Mouse (Mus musculus) erythroid progenitor cell, adult 5-6 weeks (primary cell): ENCODE data around the gene Olfr1307. TPM values are rescaled to one million over a fixed set of nuclear protein-coding genes. Genes with fewer than 3 reads are reported as not detected.

Experiments used
- ATAC-seq: replicated peaks from 2 replicates; pipeline ENCODE4 v1.8.0; 2016; ENCODE audit warnings: moderate number of reproducible peaks, mild to moderate bottlenecking, moderate TSS enrichment, inconsistent platforms; ENCODE audit not compliant: poor library complexity, low FRiP score, severe bottlenecking
- total RNA-seq, 2 experiments: library from RNA; stranded (forward) in 1 of 2; stranded (reverse) in 1 of 2; fragments of 150-400 nt in 1 of 2; fragments of 186-747, 209-891 nt in 1 of 2; gene quantifications; 2 replicates each; pipeline versions ENCODE4 v1.2.3 to v1.2.4; 2015 to 2017; ENCODE audit warnings: low replicate concordance in 2 of 2

Gene Olfr1307
- total RNA-seq (2015; ENCODE audit: low replicate concordance) (under 0.01 TPM in 1 of 2 replicates, not detected in the other), total RNA-seq (2017; ENCODE audit: low replicate concordance) (under 0.01 TPM in 1 of 2 replicates, not detected in the other)

DNA sequence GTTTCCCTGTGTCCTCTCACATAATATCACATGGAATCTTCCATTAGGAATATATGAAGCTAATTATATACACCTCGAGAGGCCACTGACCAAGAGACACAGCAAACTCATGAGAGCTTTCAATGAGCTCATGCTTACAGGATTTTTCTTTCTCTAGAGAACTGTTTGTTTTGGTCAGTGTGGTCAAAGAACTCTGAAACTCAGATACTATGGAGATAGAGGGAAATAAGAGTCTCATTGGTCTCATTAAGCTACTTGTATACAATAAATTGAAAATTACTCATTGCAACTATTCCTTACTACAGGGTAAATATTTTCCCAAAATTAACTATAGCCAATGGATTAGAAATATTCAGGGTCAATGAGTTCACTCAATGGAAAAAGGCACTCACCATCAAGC lies at the start of gene Olfr1307:
Olfr1307 (minus strand) TSS at position 101 of the 400 bp plus-strand sequence.
- ATAC-seq, result no peak

DNA sequence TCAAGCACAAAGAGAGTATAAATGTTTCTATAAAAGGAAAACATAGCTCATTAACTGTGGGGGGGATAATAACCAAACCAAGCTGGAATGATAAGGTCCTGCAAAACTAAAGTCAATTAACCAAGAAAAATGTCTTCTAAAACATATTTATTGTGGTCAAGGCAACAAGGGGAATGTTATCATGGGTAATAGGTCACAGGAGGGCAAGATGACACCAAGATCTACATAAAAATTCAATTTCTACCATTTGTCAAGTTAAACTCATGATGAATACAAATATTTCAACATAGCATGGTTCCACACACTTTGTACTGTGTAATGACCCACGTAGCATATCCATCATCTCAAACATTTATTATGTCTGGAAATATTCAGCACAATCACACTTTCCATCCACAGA lies 40.9 kb upstream of the Olfr1307 start, which contains the start of gene Olfr1309:
Olfr1309 (minus strand) TSS at position 101 of the 400 bp plus-strand sequence.
- ATAC-seq, result no peak

DNA sequence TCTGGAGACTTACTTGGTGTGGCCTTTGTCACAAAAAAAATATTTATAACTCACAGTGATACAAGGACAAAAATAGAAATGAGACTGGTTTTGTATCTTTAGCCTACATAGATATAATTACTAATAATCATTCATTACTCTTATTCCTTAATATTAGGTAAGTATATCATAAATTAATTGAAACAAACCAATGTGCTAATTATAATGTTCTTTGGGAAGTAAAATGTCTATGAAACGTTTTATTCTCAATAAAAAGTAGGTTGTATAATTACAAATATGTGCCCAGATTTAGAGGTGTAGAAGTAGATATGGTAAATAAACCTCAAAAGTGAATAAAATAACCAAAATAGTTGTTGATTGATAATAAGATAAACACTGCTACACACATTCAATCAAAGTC lies 15.6 kb upstream of the Olfr1307 start, which contains the start of gene Olfr1308:
Olfr1308 (minus strand) TSS at position 101 of the 400 bp plus-strand sequence.
- ATAC-seq, result no peak

GRCm38 (mm10) chr2:111916171-111916570 lies 33.1 kb downstream of the Olfr1307 start, which contains the start of gene Olfr1306:
Gene Olfr1306, minus strand, starts transcription at chr2:111916271.
- no peak for ATAC-seq

Other genes starting within 250 kb of the Olfr1307 start
- not detected in 2 replicates for gene Olfr1301, start 198.4 kb downstream of the Olfr1307 start, total RNA-seq (2015; ENCODE audit: low replicate concordance)
- not detected in 2 replicates for gene Olfr1301, start 198.4 kb downstream of the Olfr1307 start, total RNA-seq (2017; ENCODE audit: low replicate concordance)
- not detected in 2 replicates for gene Olfr1302, start 172.0 kb downstream of the Olfr1307 start, total RNA-seq (2015; ENCODE audit: low replicate concordance)
- not detected in 2 replicates for gene Olfr1302, start 172.0 kb downstream of the Olfr1307 start, total RNA-seq (2017; ENCODE audit: low replicate concordance)
- not detected in 2 replicates for gene Olfr1303, start 129.1 kb downstream of the Olfr1307 start, total RNA-seq (2015; ENCODE audit: low replicate concordance)
- gene Olfr1303, start 129.1 kb downstream of the Olfr1307 start, total RNA-seq (2017; ENCODE audit: low replicate concordance), result not detected in 2 replicates
- gene Olfr1305, start 72.3 kb downstream of the Olfr1307 start, total RNA-seq (2015; ENCODE audit: low replicate concordance), result not detected in 2 replicates
- gene Olfr1305, start 72.3 kb downstream of the Olfr1307 start, total RNA-seq (2017; ENCODE audit: low replicate concordance), result not detected in 2 replicates
- not detected in 2 replicates for gene Olfr1306, start 33.2 kb downstream of the Olfr1307 start, total RNA-seq (2015; ENCODE audit: low replicate concordance)
- not detected in 2 replicates for gene Olfr1306, start 33.2 kb downstream of the Olfr1307 start, total RNA-seq (2017; ENCODE audit: low replicate concordance)
- gene Olfr1308, start 15.5 kb upstream of the Olfr1307 start, total RNA-seq (2015; ENCODE audit: low replicate concordance), result not detected in 2 replicates
- gene Olfr1308, start 15.5 kb upstream of the Olfr1307 start, total RNA-seq (2017; ENCODE audit: low replicate concordance), result not detected in 2 replicates
- gene Olfr1309, start 40.8 kb upstream of the Olfr1307 start, total RNA-seq (2015; ENCODE audit: low replicate concordance), result not detected in 2 replicates
- not detected in 2 replicates for gene Olfr1309, start 40.8 kb upstream of the Olfr1307 start, total RNA-seq (2017; ENCODE audit: low replicate concordance)
- gene Olfr1310, start 63.3 kb upstream of the Olfr1307 start, total RNA-seq (2015; ENCODE audit: low replicate concordance), result not detected in 2 replicates
- not detected in 2 replicates for gene Olfr1310, start 63.3 kb upstream of the Olfr1307 start, total RNA-seq (2017; ENCODE audit: low replicate concordance)
- gene Olfr1311, start 75.0 kb upstream of the Olfr1307 start, total RNA-seq (2015; ENCODE audit: low replicate concordance), result not detected in 2 replicates
- gene Olfr1311, start 75.0 kb upstream of the Olfr1307 start, total RNA-seq (2017; ENCODE audit: low replicate concordance), result not detected in 2 replicates
- gene Olfr1312, start 100.8 kb upstream of the Olfr1307 start, total RNA-seq (2015; ENCODE audit: low replicate concordance), result not detected in 2 replicates
- not detected in 2 replicates for gene Olfr1312, start 100.8 kb upstream of the Olfr1307 start, total RNA-seq (2017; ENCODE audit: low replicate concordance)
- not detected in 2 replicates for gene Olfr1313, start 128.4 kb upstream of the Olfr1307 start, total RNA-seq (2015; ENCODE audit: low replicate concordance)
- not detected in 2 replicates for gene Olfr1313, start 128.4 kb upstream of the Olfr1307 start, total RNA-seq (2017; ENCODE audit: low replicate concordance)
- gene Olfr1314, start 147.3 kb upstream of the Olfr1307 start, total RNA-seq (2015; ENCODE audit: low replicate concordance), result not detected in 2 replicates
- not detected in 2 replicates for gene Olfr1314, start 147.3 kb upstream of the Olfr1307 start, total RNA-seq (2017; ENCODE audit: low replicate concordance)
- gene Olfr1315-ps1, start 166.0 kb upstream of the Olfr1307 start, total RNA-seq (2015; ENCODE audit: low replicate concordance), result not detected in 2 replicates
- gene Olfr1315-ps1, start 166.0 kb upstream of the Olfr1307 start, total RNA-seq (2017; ENCODE audit: low replicate concordance), result not detected in 2 replicates
- not detected in 2 replicates for gene Olfr1316, start 185.5 kb upstream of the Olfr1307 start, total RNA-seq (2015; ENCODE audit: low replicate concordance)
- not detected in 2 replicates for gene Olfr1316, start 185.5 kb upstream of the Olfr1307 start, total RNA-seq (2017; ENCODE audit: low replicate concordance)
- not detected in 2 replicates for gene Olfr1317, start 190.9 kb upstream of the Olfr1307 start, total RNA-seq (2015; ENCODE audit: low replicate concordance)
- gene Olfr1317, start 190.9 kb upstream of the Olfr1307 start, total RNA-seq (2017; ENCODE audit: low replicate concordance), result not detected in 2 replicates
- gene Olfr1318, start 204.8 kb upstream of the Olfr1307 start, total RNA-seq (2015; ENCODE audit: low replicate concordance), result not detected in 2 replicates
- gene Olfr1318, start 204.8 kb upstream of the Olfr1307 start, total RNA-seq (2017; ENCODE audit: low replicate concordance), result not detected in 2 replicates